Mouse (Mus musculus) liver, adult (tissue): ENCODE measurements around the gene Galk1.

Source experiments
- GATA4 ChIP-seq: IDR thresholded peaks from 2 replicates; pipeline ENCODE4 v1.6.1; 2014; ENCODE audit warnings: mild to moderate bottlenecking, low read length; ENCODE audit not compliant: insufficient replicate concordance

The Galk1 gene

GRCm38 (mm10) chr11:115974309-115975082 lies 38.0 kb downstream of the Galk1 start, which contains the start of gene Itgb4:
TSS of gene Itgb4 (plus strand) at chr11:115974709.
- TF ChIP-seq GATA4 = no peak

- no peak for TF ChIP-seq GATA4
Measured at GRCm38 (mm10) chr11:115971016-115971415, 41.5 kb downstream of the Galk1 start.

GRCm38 (mm10) chr11:115970006-115970673 lies 42.4 kb downstream of the Galk1 start:
- TF ChIP-seq GATA4 = no peak

- TF ChIP-seq GATA4 = no peak
Measured at GRCm38 (mm10) chr11:115968731-115969405, 43.7 kb downstream of the Galk1 start.

GRCm38 (mm10) chr11:115964977-115965604 lies 47.4 kb downstream of the Galk1 start:
- TF ChIP-seq GATA4 = no peak

GRCm38 (mm10) chr11:115962651-115963412 lies 49.7 kb downstream of the Galk1 start:
- no peak for TF ChIP-seq GATA4

- no peak for TF ChIP-seq GATA4
Measured at GRCm38 (mm10) chr11:115959018-115959417, 53.5 kb downstream of the Galk1 start.
